Comparison of ENCODE assay signal across 13 mouse cellular contexts in genomic region chr3:21961091-21961490, GRCm38 (mm10).
DNase-seq lines count a peak whose midpoint lies in the region; ATAC-seq and TF ChIP-seq lines count a peak whose summit lies in the region.
"Had no signal": no experiment of that assay in that cellular context is flagged by ENCODE, and none has a peak within 500 bp of the region (broad histone marks: within the 10 kb centered on the region; RNA-seq: fewer than 3 reads in every experiment).

No protein-coding gene starts in this region.

- 33% methylated on average over 6 of the region's 6 CpGs for WGBS in kidney, postnatal 0 days
- WGBS in macrophage (ENCODE audit: missing documents), result 26% methylated on average over 5 of the region's 6 CpGs
- WGBS in midbrain, embryonic 13.5 days, result 76% methylated on average over 6 of the region's 6 CpGs

- dilution Hi-C loops in CH12.LX (cut with MboI; ENCODE audit: extremely low pct_ligation_motif_present, extremely low pct_unique_long_range_greater_than_20kb, low sequenced_read_pairs), result no loop called here

- no peak; the same call in none of the 2 replicates for TF ChIP-seq RAD21 in CH12.LX (IDR thresholded peaks at IDR 0.05; ENCODE audit: low read depth, low read length)

- in situ Hi-C loops in CH12.LX (cut with MboI; ENCODE audit: low pct_ligation_motif_present, low pct_unique_long_range_greater_than_20kb, low sequenced_read_pairs), result no loop called here

- H3K36me3 ChIP-seq in kidney, postnatal 0 days (ENCODE audit: insufficient read depth, low read length), result no peaks in the 10 kb centered on the region
- H3K36me3 ChIP-seq in CH12.LX (replicated peaks in 1 of 2; ENCODE audit: control insufficient read depth in 1 of 2, insufficient read depth in 1 of 2, low read length in 1 of 2) (no peaks in the 10 kb centered on the region), macrophage (ENCODE audit: inconsistent target) (no peaks in the 10 kb centered on the region)
- H3K36me3 ChIP-seq in midbrain, embryonic 13.5 days, result no peaks in the 10 kb centered on the region
- H3K36me3 ChIP-seq: intestine, embryonic 15.5 days; limb, embryonic 12.5 days had no signal

- peaks cover 15% of the 10 kb centered on the region for H3K4me1 ChIP-seq in kidney, postnatal 0 days (replicated peaks; ENCODE audit: insufficient read depth, low read length)
- H3K4me1 ChIP-seq in CH12.LX (ENCODE audit: control insufficient read depth in 1 of 2, insufficient read depth in 2 of 2), result peaks cover 23 to 73% of the 10 kb centered on the region in 2 experiments
- 0 out of 2 replicates have a peak, but pooled peaks cover 8% of the 10 kb centered on the region for H3K4me1 ChIP-seq in midbrain, embryonic 13.5 days (replicated peaks)

- H3K4me3 ChIP-seq in kidney, postnatal 0 days (replicated peaks; ENCODE audit: low read depth, low read length), result no peak overlapping the region
- no peak overlapping the region for H3K4me3 ChIP-seq in CH12.LX (replicated peaks in 1 of 3; ENCODE audit: low read depth in 2 of 3, low read length in 2 of 3, poor library complexity in 1 of 3)
- H3K4me3 ChIP-seq in macrophage (ENCODE audit: inconsistent target), result no peak overlapping the region
- H3K4me3 ChIP-seq in midbrain, embryonic 13.5 days (replicated peaks), result no peak overlapping the region
- H3K4me3 ChIP-seq: erythroblast, embryonic 14.5 days; intestine, embryonic 15.5 days; limb, embryonic 12.5 days; megakaryocyte, embryonic 14.5 days had no signal

- DNase-seq in kidney, postnatal 0 days (ENCODE audit: low spot score), result peak; percentile 45
- no peak for DNase-seq in kidney, adult 9 months
- DNase-seq in 416B (ENCODE audit: low read depth) (peak; percentile 90), CH12.LX (ENCODE audit: extremely low read depth) (peak; percentile 52)
- no peak for DNase-seq in layer of hippocampus, adult 8-10 months (ENCODE audit: low spot score in 2 of 2)
- no peak for DNase-seq in retina, postnatal 1 day
- DNase-seq: cerebellum, postnatal 10 days had no signal

- no peaks in the 10 kb centered on the region for H3K79me2 ChIP-seq in CH12.LX (replicated peaks; ENCODE audit: control insufficient read depth, extremely low read depth, insufficient read depth, poor library complexity, severe bottlenecking)
- H3K79me2 ChIP-seq in macrophage (ENCODE audit: inconsistent target), result no peaks in the 10 kb centered on the region

- H3K27ac ChIP-seq in kidney, postnatal 0 days, result no peak overlapping the region
- peak overlapping the region; percentile 92 for H3K27ac ChIP-seq in CH12.LX (ENCODE audit: insufficient read depth, low read depth)
- H3K27ac ChIP-seq in macrophage, result peak overlapping the region; percentile 76
- H3K27ac ChIP-seq in midbrain, embryonic 13.5 days, result no peak overlapping the region
- H3K27ac ChIP-seq: intestine, embryonic 15.5 days; limb, embryonic 12.5 days had no signal

- TF ChIP-seq EP300 in CH12.LX (IDR thresholded peaks at IDR 0.05; ENCODE audit: low read length), result no peak

- TF ChIP-seq POLR2A in CH12.LX (IDR thresholded peaks at IDR 0.05; ENCODE audit: low read depth, low read length), result 0 out of 2 replicates have a peak, but pooled peaks have one; percentile 3

- no peak overlapping the region for H3K4me2 ChIP-seq in kidney, postnatal 0 days (ENCODE audit: low read length)
- H3K4me2 ChIP-seq in CH12.LX (ENCODE audit: insufficient read depth, low read depth, poor library complexity, severe bottlenecking), result peak overlapping the region; percentile 24
- no peak overlapping the region for H3K4me2 ChIP-seq in midbrain, embryonic 13.5 days (replicated peaks)
- H3K4me2 ChIP-seq: intestine, embryonic 15.5 days; limb, embryonic 12.5 days had no signal

- no peak overlapping the region for H3K9ac ChIP-seq in kidney, postnatal 0 days (ENCODE audit: low read depth, low read length)
- H3K9ac ChIP-seq in CH12.LX (ENCODE audit: insufficient read depth, low read depth), result peak overlapping the region; percentile 77; the same call in 1 of the 2 replicates
- no peak overlapping the region for H3K9ac ChIP-seq in midbrain, embryonic 13.5 days (replicated peaks)
- H3K9ac ChIP-seq: intestine, embryonic 15.5 days; limb, embryonic 12.5 days had no signal

- no peak for TF ChIP-seq CTCF in kidney, postnatal 0 days (IDR thresholded peaks at IDR 0.05; ENCODE audit: low read depth)
- no peak for TF ChIP-seq CTCF in CH12.LX (conservative IDR thresholded peaks at IDR 0.05 in 1 of 2, IDR thresholded peaks at IDR 0.05 in 1 of 2; ENCODE audit: low read depth in 2 of 2, low read length in 2 of 2)

- H3K27me3 ChIP-seq in kidney, postnatal 0 days (ENCODE audit: insufficient read depth, low read length), result no peaks in the 10 kb centered on the region
- H3K27me3 ChIP-seq in CH12.LX (replicated peaks), result no peaks in the 10 kb centered on the region
- no peaks in the 10 kb centered on the region for H3K27me3 ChIP-seq in midbrain, embryonic 13.5 days
- H3K27me3 ChIP-seq: intestine, embryonic 15.5 days; limb, embryonic 12.5 days; megakaryocyte, embryonic 14.5 days had no signal

- no peak for ATAC-seq in kidney, postnatal 0 days (replicated peaks; ENCODE audit: low FRiP score, low read depth)
- ATAC-seq in midbrain, embryonic 13.5 days, result no peak
- ATAC-seq: intestine, embryonic 15.5 days had no signal

- no peaks in the 10 kb centered on the region for H3K9me3 ChIP-seq in kidney, postnatal 0 days (replicated peaks; ENCODE audit: low read length)
- H3K9me3 ChIP-seq in CH12.LX (replicated peaks; ENCODE audit: low read length), result no peaks in the 10 kb centered on the region
- H3K9me3 ChIP-seq in midbrain, embryonic 13.5 days, result no peaks in the 10 kb centered on the region
- H3K9me3 ChIP-seq: intestine, embryonic 15.5 days; limb, embryonic 12.5 days; megakaryocyte, embryonic 14.5 days had no signal

TF ChIP-seq in CH12.LX, 34 proteins besides CTCF, POLR2A, EP300 and RAD21:
- no peak for TF ChIP-seq POLR2AphosphoS2 (IDR thresholded peaks at IDR 0.05; ENCODE audit: low read depth, low read length)
- no peak for TF ChIP-seq SIN3A (IDR thresholded peaks at IDR 0.05; ENCODE audit: low read length)
- TF ChIP-seq CHD2 (IDR thresholded peaks at IDR 0.05; ENCODE audit: low read length), result no peak
- no peak for TF ChIP-seq NELFE (IDR thresholded peaks at IDR 0.05; ENCODE audit: low read depth, low read length)
- no peak for TF ChIP-seq RCOR1 (conservative IDR thresholded peaks at IDR 0.05; ENCODE audit: low read depth, low read length)
- no peak for TF ChIP-seq TBP (conservative IDR thresholded peaks at IDR 0.05; ENCODE audit: low read depth, low read length)
- no peak; the same call in 1 of the 2 replicates for TF ChIP-seq JUND (conservative IDR thresholded peaks at IDR 0.05; ENCODE audit: low read depth, low read length)
- TF ChIP-seq MYC (IDR thresholded peaks at IDR 0.05; ENCODE audit: low read depth, low read length), result no peak
- TF ChIP-seq MXI1 (IDR thresholded peaks at IDR 0.05; ENCODE audit: low read depth, low read length), result no peak
- TF ChIP-seq MAX (IDR thresholded peaks at IDR 0.05; ENCODE audit: low read length), result no peak
- TF ChIP-seq JUN (IDR thresholded peaks at IDR 0.05; ENCODE audit: insufficient read depth, low read depth, low read length), result no peak
- TF ChIP-seq ETS1 (conservative IDR thresholded peaks at IDR 0.05; ENCODE audit: low read depth, low read length), result 0 out of 2 replicates have a peak, but pooled peaks have one; percentile 3
- peak; percentile 25; the same call in 1 of the 2 replicates for TF ChIP-seq MEF2A (IDR thresholded peaks at IDR 0.05; ENCODE audit: borderline replicate concordance, low read depth, low read length)
- TF ChIP-seq SMC3 (IDR thresholded peaks at IDR 0.05; ENCODE audit: low read depth, low read length), result no peak
- no peak for TF ChIP-seq MAZ (IDR thresholded peaks at IDR 0.05; ENCODE audit: low read depth, low read length)
- TF ChIP-seq HCFC1 (IDR thresholded peaks at IDR 0.05; ENCODE audit: low read depth, low read length), result no peak
- TF ChIP-seq GABPA (IDR thresholded peaks at IDR 0.05; ENCODE audit: insufficient replicate concordance, low read depth, low read length), result no peak

Comparison
In these comparisons a context has a peak if more than half of its experiments do, and no peak if none do; other contexts are left out.
1. DNase-seq: peak in kidney, postnatal 0 days (single experiment), 416B (single experiment) and CH12.LX (single experiment); none in kidney, adult 9 months (single experiment), layer of hippocampus, adult 8-10 months (0 of 2) and retina, postnatal 1 day (single experiment).
2. H3K27ac ChIP-seq: peak in CH12.LX (single experiment) and macrophage (single experiment); none in kidney, postnatal 0 days (single experiment) and midbrain, embryonic 13.5 days (single experiment).